Mouse (Mus musculus) gonadal fat pad, adult 2 months (tissue): ENCODE data around the gene Reep1. TPM values are rescaled to one million over a fixed set of nuclear protein-coding genes. Genes with fewer than 3 reads are reported as not detected.

Experiments used
- DNase-seq: peaks from one replicate; pipeline ENCODE4 v3.0.0-alpha.2; 2012; ENCODE audit warnings: low read depth
- polyA plus RNA-seq: library from polyadenylated mRNA; depleted of rRNA; stranded (reverse); fragments of >200 nt; gene quantifications from 2 replicates; pipeline ENCODE4 v1.2.3, GENCODE M21; 2012

The Reep1 gene
- polyA plus RNA-seq, 1 experiment, result 6.2 TPM

GRCm38 (mm10) chr6:71737202-71737601 is 29.8 kb downstream of the Reep1 start:
- DNase-seq, result no peak

- no peak for DNase-seq
Observed at GRCm38 (mm10) chr6:71738611-71739010, 31.2 kb downstream of the Reep1 start.

GRCm38 (mm10) chr6:71740921-71741320 is 33.6 kb downstream of the Reep1 start:
- DNase-seq, result no peak

- DNase-seq, result no peak
Observed at GRCm38 (mm10) chr6:71741998-71742636, 34.8 kb downstream of the Reep1 start.

- DNase-seq, result no peak
Observed at GRCm38 (mm10) chr6:71744934-71745333, 37.6 kb downstream of the Reep1 start.

GRCm38 (mm10) chr6:71745482-71746234 is 38.3 kb downstream of the Reep1 start:
- no peak for DNase-seq

- DNase-seq, result no peak
Observed at GRCm38 (mm10) chr6:71746246-71746645, 38.9 kb downstream of the Reep1 start.

GRCm38 (mm10) chr6:71746846-71747245 is 39.5 kb downstream of the Reep1 start:
- no peak for DNase-seq

- DNase-seq, result no peak
Observed at GRCm38 (mm10) chr6:71751602-71752001, 44.2 kb downstream of the Reep1 start.

- no peak for DNase-seq
Observed at GRCm38 (mm10) chr6:71752791-71753464, 45.6 kb downstream of the Reep1 start.

- DNase-seq, result no peak
Observed at GRCm38 (mm10) chr6:71757039-71757894, 49.9 kb downstream of the Reep1 start.

- DNase-seq, result peak; percentile 23
Observed at GRCm38 (mm10) chr6:71758780-71759179, 51.4 kb downstream of the Reep1 start.

GRCm38 (mm10) chr6:71760073-71760472 is 52.7 kb downstream of the Reep1 start:
- DNase-seq, result no peak

GRCm38 (mm10) chr6:71767761-71768160 is 60.4 kb downstream of the Reep1 start:
- DNase-seq, result no peak

GRCm38 (mm10) chr6:71769901-71770690 is 62.7 kb downstream of the Reep1 start:
- no peak for DNase-seq

- DNase-seq, result no peak
Observed at GRCm38 (mm10) chr6:71770856-71771255, 63.5 kb downstream of the Reep1 start.

GRCm38 (mm10) chr6:71771282-71771681 is 63.9 kb downstream of the Reep1 start:
- no peak for DNase-seq

- no peak for DNase-seq
Observed at GRCm38 (mm10) chr6:71772156-71772555, 64.8 kb downstream of the Reep1 start.

- DNase-seq, result no peak
Observed at GRCm38 (mm10) chr6:71772636-71773208, 65.4 kb downstream of the Reep1 start.

GRCm38 (mm10) chr6:71778016-71778415 is 70.7 kb downstream of the Reep1 start:
- DNase-seq, result no peak

- no peak for DNase-seq
Observed at GRCm38 (mm10) chr6:71779831-71780230, 72.5 kb downstream of the Reep1 start.
